Mouse (Mus musculus) midbrain, embryonic 15.5 days (tissue): Measurements from ENCODE around the gene Ankrd23. TPM values are rescaled to one million over a fixed set of nuclear protein-coding genes. Genes with fewer than 3 reads are reported as not detected.

Source experiments
- ATAC-seq: fragments of 200-750 bp; cut with Nextera tagmentation; replicated peaks from 2 replicates; pipeline ENCODE4 v1.8.0; 2017; ENCODE audit warnings: moderate TSS enrichment
- H3K27ac ChIP-seq: fragments of 300-500 bp; sonication (generic); 2 replicates; pipeline ENCODE4 v1.5.1; 2015; ENCODE audit warnings: mild to moderate bottlenecking, inconsistent platforms
- H3K27me3 ChIP-seq: fragments of 300-500 bp; sonication (generic); replicated peaks from 2 replicates; pipeline ENCODE4 v1.6.1; 2015; ENCODE audit warnings: inconsistent platforms
- H3K36me3 ChIP-seq: fragments of 300-500 bp; sonication (generic); replicated peaks from 2 replicates; pipeline ENCODE4 v1.6.1; 2015; ENCODE audit warnings: inconsistent platforms
- H3K4me1 ChIP-seq: fragments of 300-500 bp; sonication (generic); 2 replicates; pipeline ENCODE4 v1.6.1; 2015; ENCODE audit warnings: inconsistent platforms
- H3K4me2 ChIP-seq: fragments of 300-500 bp; sonication (generic); 2 replicates; pipeline ENCODE4 v1.6.1; 2015; ENCODE audit warnings: inconsistent platforms, mild to moderate bottlenecking, moderate library complexity
- H3K4me3 ChIP-seq: fragments of 300-500 bp; sonication (generic); 2 replicates; pipeline ENCODE4 v1.5.1; 2015; ENCODE audit warnings: mild to moderate bottlenecking, inconsistent platforms
- H3K9ac ChIP-seq: fragments of 300-500 bp; sonication (generic); 2 replicates; pipeline ENCODE4 v1.6.1; 2015; ENCODE audit warnings: mild to moderate bottlenecking, inconsistent platforms
- H3K9me3 ChIP-seq: fragments of 300-500 bp; sonication (generic); 2 replicates; pipeline ENCODE4 v1.6.1; 2016; ENCODE audit warnings: inconsistent platforms
- WGBS: fragments of 180-500 bp; shearing (Covaris S2); methylation state at CpG from one replicate; pipeline ENCODE4 v1.1.7; 2015; ENCODE audit warnings: mixed read lengths; 5-methylcytosine and 5-hydroxymethylcytosine counted together
- polyA plus RNA-seq: library from polyadenylated mRNA; unstranded; fragments of >200 nt; fragmentation: Nextera tagmentation; extraction: Ambion mirVana; gene quantifications from 2 replicates; pipeline ENCODE4 v1.2.1, GENCODE M21; 2015

Gene Ankrd23
- polyA plus RNA-seq, 1 experiment from 2014 or later, result 23.5 TPM

GRCm38 (mm10) chr1:36549491-36549890, 12.8 kb upstream of the Ankrd23 start:
- Histone ChIP-seq H3K27ac (no peak overlapping the region), H3K36me3 (peaks cover 49% of the 10 kb centered on the region), H3K4me1 (peaks cover 44% of the 10 kb centered on the region), H3K9ac (no peak overlapping the region), H3K9me3 (no peaks in the 10 kb centered on the region), H3K4me2 (no peak overlapping the region), H3K27me3 (no peaks in the 10 kb centered on the region), H3K4me3 (no peak overlapping the region)
- 88% methylated on average over 18 of the region's 18 CpGs for WGBS
- no peak for ATAC-seq

DNA sequence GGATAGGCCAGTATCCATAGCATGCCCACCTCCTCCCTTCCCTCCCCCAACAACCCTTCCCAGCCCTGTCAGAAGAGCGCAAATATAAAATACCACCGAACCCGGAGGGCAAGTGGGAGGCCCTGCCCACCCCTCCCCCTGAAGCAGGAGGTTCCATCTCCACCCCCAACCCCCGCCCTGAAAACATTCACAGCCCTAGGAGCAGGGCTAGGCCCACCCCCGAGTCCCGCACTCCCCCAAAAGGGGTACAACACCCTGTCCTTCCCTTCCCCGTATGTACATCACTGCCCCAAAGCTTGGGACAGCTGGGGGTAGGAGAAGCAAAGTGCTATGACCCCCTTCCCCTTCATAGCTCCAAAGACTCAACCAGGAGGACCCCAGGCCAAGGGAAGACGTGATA, 12.1 kb upstream of the Ankrd23 start:
- no peak for ATAC-seq
- Histone ChIP-seq H3K4me1 (peaks cover 37% of the 10 kb centered on the region), H3K27ac (no peak overlapping the region), H3K9ac (no peak overlapping the region), H3K9me3 (no peaks in the 10 kb centered on the region), H3K4me2 (no peak overlapping the region), H3K27me3 (no peaks in the 10 kb centered on the region), H3K36me3 (peaks cover 46% of the 10 kb centered on the region), H3K4me3 (no peak overlapping the region)
- WGBS, result 56% methylated on average over 8 of the region's 8 CpGs

DNA sequence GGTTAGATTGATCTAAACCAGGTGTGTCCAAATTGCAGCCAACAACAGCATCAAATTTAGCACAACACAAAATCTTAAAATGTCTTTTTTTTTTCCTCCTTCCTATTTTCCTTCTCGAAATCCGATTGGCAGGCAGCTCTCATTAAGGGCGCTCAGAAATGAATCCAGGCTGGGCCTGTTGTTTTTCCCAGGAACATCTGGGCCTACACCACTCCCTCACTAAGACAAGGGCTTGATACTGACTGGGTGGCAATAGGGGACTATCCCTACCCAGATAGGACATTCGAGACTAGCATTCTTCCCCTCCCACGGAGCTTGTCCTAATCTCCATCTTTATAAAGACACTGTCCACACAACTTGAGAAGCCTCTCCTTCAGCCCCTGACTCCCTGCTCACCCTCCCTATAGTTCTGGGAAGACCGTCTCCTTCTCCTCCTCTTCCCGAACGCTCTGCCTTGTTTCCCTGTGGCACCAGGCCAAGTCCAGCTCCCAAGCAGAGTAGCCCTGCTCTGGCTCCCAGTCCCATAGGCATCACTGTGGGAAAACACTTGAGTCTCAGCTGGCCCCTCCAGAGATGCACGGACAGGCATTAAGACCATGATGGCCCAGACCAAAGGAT, 11.4 kb upstream of the Ankrd23 start:
- H3K9ac ChIP-seq, result peak overlapping the region; percentile 29
- H3K36me3 ChIP-seq, result peaks cover 39% of the 10 kb centered on the region
- H3K4me2 ChIP-seq, result 0 out of 2 replicates have a peak overlapping the region, but pooled peaks have one; percentile 21
- no peak for ATAC-seq
- 28% methylated on average over 9 of the region's 9 CpGs for WGBS
- H3K27ac ChIP-seq, result peak overlapping the region; percentile 78
- no peak overlapping the region for H3K4me3 ChIP-seq
- no peaks in the 10 kb centered on the region for H3K9me3 ChIP-seq
- no peaks in the 10 kb centered on the region for H3K27me3 ChIP-seq
- H3K4me1 ChIP-seq, result peaks cover 35% of the 10 kb centered on the region

GRCm38 (mm10) chr1:36546888-36547471, 10.3 kb upstream of the Ankrd23 start, which contains the start of gene Ankrd39:
Gene Ankrd39, minus strand, starts transcription at chr1:36547445.
- H3K4me1 ChIP-seq, result peaks cover 35% of the 10 kb centered on the region
- H3K9me3 ChIP-seq, result no peaks in the 10 kb centered on the region
- no peaks in the 10 kb centered on the region for H3K27me3 ChIP-seq
- peak within 1 kb of the TSS; percentile 70 for H3K9ac ChIP-seq
- WGBS, result under 1% methylated on average over 43 of the region's 43 CpGs
- peaks cover 28% of the 10 kb centered on the region for H3K36me3 ChIP-seq
- H3K4me2 ChIP-seq, result peak within 1 kb of the TSS; percentile 60
- peak within 1 kb of the TSS; percentile 66 for H3K4me3 ChIP-seq
- H3K27ac ChIP-seq, result peak within 1 kb of the TSS; percentile 78
- ATAC-seq, result peak; percentile 95

DNA sequence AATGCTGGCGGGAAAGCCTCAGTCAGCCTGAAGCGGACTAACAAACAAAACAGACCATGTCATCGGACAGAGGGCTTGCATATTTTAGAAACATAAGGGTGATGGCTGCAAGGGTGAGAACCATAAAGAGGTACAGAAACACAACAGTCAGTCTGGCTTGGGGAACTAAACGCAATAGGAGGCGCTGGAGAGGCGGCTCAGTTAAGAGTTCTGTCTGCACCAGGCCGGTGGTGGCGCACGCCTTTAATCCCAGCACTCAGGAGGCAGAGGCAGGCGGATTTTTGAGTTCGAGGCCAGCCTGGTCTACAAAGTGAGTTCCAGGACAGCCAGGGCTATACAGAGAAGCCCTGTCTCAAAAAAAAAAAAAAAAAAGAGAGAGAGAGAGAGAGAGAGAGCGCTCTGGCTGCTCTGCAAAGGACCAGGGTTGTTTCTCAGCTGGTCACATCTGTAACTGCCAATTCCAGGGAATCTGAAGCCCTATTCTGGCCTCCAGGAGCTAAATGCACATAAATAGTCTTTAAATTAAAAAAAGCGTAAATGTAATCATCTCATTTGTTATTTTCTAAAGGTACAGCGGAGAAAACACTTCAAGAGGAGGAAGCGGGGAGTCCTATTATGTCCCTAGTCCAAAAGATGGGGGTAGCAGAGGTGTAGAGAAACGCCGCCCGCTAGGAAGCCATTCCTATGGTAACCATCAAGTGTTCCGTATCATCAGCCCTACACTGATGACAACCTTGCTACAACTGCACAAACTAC, 9.3 kb upstream of the Ankrd23 start:
- Histone ChIP-seq H3K9ac (peak overlapping the region; percentile 70; the same call in 1 of the 2 replicates), H3K4me2 (peak overlapping the region; percentile 60), H3K4me3 (peak overlapping the region; percentile 66), H3K27me3 (no peaks in the 10 kb centered on the region), H3K36me3 (peaks cover 26% of the 10 kb centered on the region), H3K27ac (no peak overlapping the region), H3K9me3 (no peaks in the 10 kb centered on the region), H3K4me1 (peaks cover 35% of the 10 kb centered on the region)
- 67% methylated on average over 19 of the region's 19 CpGs for WGBS
- no peak for ATAC-seq

- no peak overlapping the region for H3K9ac ChIP-seq
These were observed 8.7 kb upstream of the Ankrd23 start for GRCm38 (mm10) chr1:36545382-36545781.

GRCm38 (mm10) chr1:36542925-36543324, 6.2 kb upstream of the Ankrd23 start:
- Histone ChIP-seq H3K4me2 (no peak overlapping the region), H3K9ac (no peak overlapping the region), H3K27ac (no peak overlapping the region), H3K4me3 (no peak overlapping the region), H3K9me3 (no peaks in the 10 kb centered on the region), H3K36me3 (peaks cover 19% of the 10 kb centered on the region; the same call in 1 of the 2 replicates), H3K27me3 (no peaks in the 10 kb centered on the region), H3K4me1 (peaks cover 19% of the 10 kb centered on the region)
- 95% methylated on average over 9 of the region's 9 CpGs for WGBS
- ATAC-seq, result no peak

More at GRCm38 (mm10) chr1:36545382-36545781, 8.7 kb upstream of the Ankrd23 start:
- H3K4me3 ChIP-seq, result no peak overlapping the region
- ATAC-seq, result no peak
- no peak overlapping the region for H3K27ac ChIP-seq
- no peak overlapping the region for H3K4me2 ChIP-seq
- WGBS, result 79% methylated on average over 2 of the region's 2 CpGs
- H3K9me3 ChIP-seq, result no peaks in the 10 kb centered on the region
- peaks cover 35% of the 10 kb centered on the region for H3K4me1 ChIP-seq
- H3K27me3 ChIP-seq, result no peaks in the 10 kb centered on the region
- H3K36me3 ChIP-seq, result peaks cover 21% of the 10 kb centered on the region

DNA sequence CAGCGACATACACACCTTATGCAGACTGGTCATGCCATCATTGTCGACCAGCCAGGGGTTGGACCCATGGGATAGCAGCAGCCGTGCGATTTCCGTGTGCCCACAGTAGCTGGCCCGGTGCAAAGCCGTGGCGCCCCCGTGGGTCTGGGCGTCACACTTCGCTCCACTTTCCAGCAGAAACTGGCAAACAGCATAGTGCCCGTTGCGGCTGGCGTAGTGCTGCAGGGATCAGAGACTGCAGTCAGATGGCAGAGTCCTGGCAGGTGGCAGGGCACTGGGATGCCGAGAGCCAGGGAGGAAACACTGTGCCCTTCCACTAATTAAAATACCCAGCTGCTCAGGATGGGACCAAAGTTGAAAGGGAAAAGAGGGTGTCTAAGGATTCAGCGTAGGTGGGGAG, 5.2 kb upstream of the Ankrd23 start:
- Histone ChIP-seq H3K9ac (no peak overlapping the region), H3K36me3 (peaks cover 23% of the 10 kb centered on the region; the same call in 1 of the 2 replicates), H3K4me2 (no peak overlapping the region), H3K9me3 (no peaks in the 10 kb centered on the region), H3K27ac (no peak overlapping the region), H3K27me3 (no peaks in the 10 kb centered on the region), H3K4me3 (no peak overlapping the region), H3K4me1 (peaks cover 12% of the 10 kb centered on the region)
- WGBS, result 91% methylated on average over 16 of the region's 16 CpGs
- ATAC-seq, result no peak

- WGBS, result 94% methylated on average over 12 of the region's 12 CpGs
- H3K9me3 ChIP-seq, result no peaks in the 10 kb centered on the region
- no peaks in the 10 kb centered on the region for H3K27me3 ChIP-seq
- no peak overlapping the region for H3K4me2 ChIP-seq
- H3K9ac ChIP-seq, result no peak overlapping the region
- H3K4me1 ChIP-seq, result peaks cover 4% of the 10 kb centered on the region; the same call in 1 of the 2 replicates
- peaks cover 23% of the 10 kb centered on the region; the same call in 1 of the 2 replicates for H3K36me3 ChIP-seq
- no peak overlapping the region for H3K27ac ChIP-seq
- no peak overlapping the region for H3K4me3 ChIP-seq
- no peak for ATAC-seq
These were observed 4.1 kb upstream of the Ankrd23 start for GRCm38 (mm10) chr1:36540807-36541206.

GRCm38 (mm10) chr1:36540132-36540531, 3.4 kb upstream of the Ankrd23 start:
- Histone ChIP-seq H3K27ac (no peak overlapping the region), H3K4me3 (no peak overlapping the region), H3K4me2 (no peak overlapping the region), H3K9me3 (no peaks in the 10 kb centered on the region), H3K4me1 (no peaks in the 10 kb centered on the region), H3K9ac (no peak overlapping the region), H3K36me3 (peaks cover 23% of the 10 kb centered on the region; the same call in 1 of the 2 replicates), H3K27me3 (no peaks in the 10 kb centered on the region)
- 91% methylated on average over 11 of the region's 11 CpGs for WGBS
- ATAC-seq, result no peak

GRCm38 (mm10) chr1:36539186-36539585, 2.5 kb upstream of the Ankrd23 start, which contains the start of gene Gm42417:
Gene Gm42417, minus strand, starts transcription at chr1:36539429.
- no peaks in the 10 kb centered on the region for H3K9me3 ChIP-seq
- no peak for ATAC-seq
- H3K27ac ChIP-seq, result no peak within 1 kb of the TSS
- 72% methylated on average over 9 of the region's 9 CpGs for WGBS
- H3K36me3 ChIP-seq, result peaks cover 23% of the 10 kb centered on the region; the same call in 1 of the 2 replicates
- no peak within 1 kb of the TSS for H3K4me2 ChIP-seq
- H3K4me3 ChIP-seq, result no peak within 1 kb of the TSS
- no peaks in the 10 kb centered on the region for H3K4me1 ChIP-seq
- H3K9ac ChIP-seq, result no peak within 1 kb of the TSS
- H3K27me3 ChIP-seq, result no peaks in the 10 kb centered on the region

GRCm38 (mm10) chr1:36538727-36539126, 2.0 kb upstream of the Ankrd23 start:
- Histone ChIP-seq H3K9me3 (no peaks in the 10 kb centered on the region), H3K27me3 (no peaks in the 10 kb centered on the region), H3K27ac (no peak overlapping the region), H3K4me3 (no peak overlapping the region), H3K4me1 (no peaks in the 10 kb centered on the region), H3K9ac (no peak overlapping the region), H3K36me3 (peaks cover 23% of the 10 kb centered on the region; the same call in 1 of the 2 replicates), H3K4me2 (no peak overlapping the region)
- no peak for ATAC-seq
- WGBS, result 85% methylated on average over 4 of the region's 4 CpGs
